Mouse (Mus musculus) neural tube, embryonic 12.5 days (tissue): ENCODE results near the gene Ankrd55. TPM values are rescaled to one million over a fixed set of nuclear protein-coding genes. Genes with fewer than 3 reads are reported as not detected.

Experiments used
- ATAC-seq: fragments of 200-750 bp; cut with Nextera tagmentation; 2 replicates; pipeline ENCODE4 v1.8.0; 2017; ENCODE audit warnings: low read depth, mild to moderate bottlenecking, moderate TSS enrichment, moderate library complexity; ENCODE audit not compliant: low FRiP score
- H3K27ac ChIP-seq: fragments of 300-500 bp; sonication (generic); 2 replicates; pipeline ENCODE4 v1.5.1; 2016
- H3K27me3 ChIP-seq: fragments of 300-500 bp; sonication (generic); replicated peaks from 2 replicates; pipeline ENCODE4 v1.6.1; 2016; ENCODE audit warnings: mild to moderate bottlenecking
- H3K36me3 ChIP-seq: fragments of 300-500 bp; sonication (generic); 2 replicates; pipeline ENCODE4 v1.6.1; 2016; ENCODE audit warnings: mild to moderate bottlenecking
- H3K4me1 ChIP-seq: fragments of 300-500 bp; sonication (generic); 2 replicates; pipeline ENCODE4 v1.6.1; 2016
- H3K4me2 ChIP-seq: fragments of 300-500 bp; sonication (generic); replicated peaks from 2 replicates; pipeline ENCODE4 v1.6.1; 2016; ENCODE audit warnings: mild to moderate bottlenecking
- H3K4me3 ChIP-seq: fragments of 300-500 bp; sonication (generic); 2 replicates; pipeline ENCODE4 v1.5.1; 2016
- H3K9ac ChIP-seq: fragments of 300-500 bp; sonication (generic); 2 replicates; pipeline ENCODE4 v1.6.1; 2016; ENCODE audit warnings: mild to moderate bottlenecking
- H3K9me3 ChIP-seq: fragments of 300-500 bp; sonication (generic); 2 replicates; pipeline ENCODE4 v1.6.1; 2016; ENCODE audit warnings: mild to moderate bottlenecking
- WGBS: fragments of 180-500 bp; shearing (Covaris S2); methylation state at CpG from one replicate; pipeline ENCODE4 v1.1.7; 2016; 5-methylcytosine and 5-hydroxymethylcytosine counted together
- polyA plus RNA-seq: library from polyadenylated mRNA; unstranded; fragments of >200 nt; fragmentation: Nextera tagmentation; extraction: Ambion mirVana; gene quantifications from 2 replicates; pipeline ENCODE4 v1.2.1, GENCODE M21; 2016

Gene Ankrd55
- polyA plus RNA-seq, 1 experiment from 2014 or later = 3.5 TPM

GRCm38 (mm10) chr13:112348250-112348649 is 60.0 kb downstream of the Ankrd55 start:
- H3K9ac ChIP-seq = no peak overlapping the region
- no peak for ATAC-seq
- peaks cover 4% of the 10 kb centered on the region; the same call in 1 of the 2 replicates for H3K4me1 ChIP-seq
- 97% methylated on average over 1 of the region's 1 CpGs for WGBS
- no peak overlapping the region for H3K4me2 ChIP-seq
- H3K36me3 ChIP-seq = no peaks in the 10 kb centered on the region
- 0 out of 2 replicates have a peak, but pooled peaks cover 6% of the 10 kb centered on the region for H3K9me3 ChIP-seq
- H3K4me3 ChIP-seq = no peak overlapping the region
- no peak overlapping the region for H3K27ac ChIP-seq
- no peaks in the 10 kb centered on the region for H3K27me3 ChIP-seq

GRCm38 (mm10) chr13:112348896-112349484 is 60.7 kb downstream of the Ankrd55 start:
- Histone ChIP-seq H3K27ac (no peak overlapping the region), H3K4me3 (no peak overlapping the region), H3K9ac (no peak overlapping the region), H3K9me3 (0 out of 2 replicates have a peak, but pooled peaks cover 6% of the 10 kb centered on the region), H3K4me1 (peaks cover 6% of the 10 kb centered on the region; the same call in 1 of the 2 replicates), H3K27me3 (no peaks in the 10 kb centered on the region), H3K4me2 (no peak overlapping the region), H3K36me3 (no peaks in the 10 kb centered on the region)
- no peak for ATAC-seq
- 91% methylated on average over 14 of the region's 14 CpGs for WGBS

- H3K9ac ChIP-seq = no peak overlapping the region
- ATAC-seq = no peak
- H3K9me3 ChIP-seq = 0 out of 2 replicates have a peak, but pooled peaks cover 6% of the 10 kb centered on the region
- H3K4me2 ChIP-seq = no peak overlapping the region
- H3K4me1 ChIP-seq = peaks cover 9% of the 10 kb centered on the region; the same call in 1 of the 2 replicates
- no peak overlapping the region for H3K4me3 ChIP-seq
- no peaks in the 10 kb centered on the region for H3K36me3 ChIP-seq
- H3K27ac ChIP-seq = no peak overlapping the region
- 97% methylated on average over 7 of the region's 7 CpGs for WGBS
- no peaks in the 10 kb centered on the region for H3K27me3 ChIP-seq
Measured at GRCm38 (mm10) chr13:112349500-112349899, 61.2 kb downstream of the Ankrd55 start.

- no peak overlapping the region for H3K27ac ChIP-seq
- H3K9ac ChIP-seq = no peak overlapping the region
- ATAC-seq = no peak
- H3K4me3 ChIP-seq = no peak overlapping the region
- no peak overlapping the region for H3K4me2 ChIP-seq
- H3K27me3 ChIP-seq = no peaks in the 10 kb centered on the region
- WGBS = 84% methylated on average over 8 of the region's 8 CpGs
- H3K36me3 ChIP-seq = no peaks in the 10 kb centered on the region
- 0 out of 2 replicates have a peak, but pooled peaks cover 6% of the 10 kb centered on the region for H3K9me3 ChIP-seq
- H3K4me1 ChIP-seq = peaks cover 9% of the 10 kb centered on the region; the same call in 1 of the 2 replicates
Measured at GRCm38 (mm10) chr13:112351943-112352342, 63.7 kb downstream of the Ankrd55 start.

GRCm38 (mm10) chr13:112354109-112354867 is 66.0 kb downstream of the Ankrd55 start:
- Histone ChIP-seq H3K27me3 (no peaks in the 10 kb centered on the region), H3K9ac (no peak overlapping the region), H3K36me3 (no peaks in the 10 kb centered on the region), H3K27ac (no peak overlapping the region), H3K4me3 (no peak overlapping the region), H3K4me1 (peaks cover 9% of the 10 kb centered on the region; the same call in 1 of the 2 replicates), H3K4me2 (no peak overlapping the region), H3K9me3 (0 out of 2 replicates have a peak, but pooled peaks cover 6% of the 10 kb centered on the region)
- 30% methylated on average over 6 of the region's 6 CpGs for WGBS
- ATAC-seq = no peak

- no peak overlapping the region for H3K27ac ChIP-seq
- H3K4me2 ChIP-seq = no peak overlapping the region
- no peaks in the 10 kb centered on the region for H3K27me3 ChIP-seq
- H3K9me3 ChIP-seq = 0 out of 2 replicates have a peak, but pooled peaks cover 5% of the 10 kb centered on the region
- peaks cover 9% of the 10 kb centered on the region; the same call in 1 of the 2 replicates for H3K4me1 ChIP-seq
- no peaks in the 10 kb centered on the region for H3K36me3 ChIP-seq
- ATAC-seq = no peak
- WGBS = 80% methylated on average over 10 of the region's 10 CpGs
- H3K9ac ChIP-seq = no peak overlapping the region
- H3K4me3 ChIP-seq = no peak overlapping the region
Measured at GRCm38 (mm10) chr13:112354958-112355357, 66.7 kb downstream of the Ankrd55 start.

- H3K27me3 ChIP-seq = no peaks in the 10 kb centered on the region
Measured at GRCm38 (mm10) chr13:112355794-112356486, 67.7 kb downstream of the Ankrd55 start.

GRCm38 (mm10) chr13:112361575-112361974 is 73.3 kb downstream of the Ankrd55 start:
- no peak overlapping the region for H3K27ac ChIP-seq
- WGBS = 88% methylated on average over 4 of the region's 4 CpGs
- H3K4me2 ChIP-seq = no peak overlapping the region
- H3K9me3 ChIP-seq = no peaks in the 10 kb centered on the region
- H3K27me3 ChIP-seq = no peaks in the 10 kb centered on the region
- H3K4me1 ChIP-seq = no peaks in the 10 kb centered on the region
- no peak overlapping the region for H3K4me3 ChIP-seq
- ATAC-seq = no peak
- H3K36me3 ChIP-seq = no peaks in the 10 kb centered on the region
- H3K9ac ChIP-seq = no peak overlapping the region

More at GRCm38 (mm10) chr13:112355794-112356486, 67.7 kb downstream of the Ankrd55 start:
- H3K9me3 ChIP-seq = no peaks in the 10 kb centered on the region
- H3K4me2 ChIP-seq = no peak overlapping the region
- H3K36me3 ChIP-seq = no peaks in the 10 kb centered on the region
- ATAC-seq = no peak
- H3K9ac ChIP-seq = no peak overlapping the region
- H3K4me1 ChIP-seq = peaks cover 9% of the 10 kb centered on the region; the same call in 1 of the 2 replicates
- H3K4me3 ChIP-seq = no peak overlapping the region
- 90% methylated on average over 20 of the region's 20 CpGs for WGBS
- H3K27ac ChIP-seq = no peak overlapping the region

GRCm38 (mm10) chr13:112363218-112363617 is 75.0 kb downstream of the Ankrd55 start:
- H3K27ac ChIP-seq = no peak overlapping the region
- H3K4me1 ChIP-seq = no peaks in the 10 kb centered on the region

GRCm38 (mm10) chr13:112363746-112364145 is 75.5 kb downstream of the Ankrd55 start:
- H3K9ac ChIP-seq = no peak overlapping the region
- no peak overlapping the region for H3K27ac ChIP-seq
- no peaks in the 10 kb centered on the region for H3K4me1 ChIP-seq
- no peak for ATAC-seq
- WGBS = 88% methylated on average over 3 of the region's 3 CpGs
- no peaks in the 10 kb centered on the region for H3K9me3 ChIP-seq
- no peak overlapping the region for H3K4me2 ChIP-seq
- no peaks in the 10 kb centered on the region for H3K36me3 ChIP-seq
- no peaks in the 10 kb centered on the region for H3K27me3 ChIP-seq
- no peak overlapping the region for H3K4me3 ChIP-seq

More at GRCm38 (mm10) chr13:112363218-112363617, 75.0 kb downstream of the Ankrd55 start:
- Histone ChIP-seq H3K4me2 (no peak overlapping the region), H3K9ac (no peak overlapping the region), H3K36me3 (no peaks in the 10 kb centered on the region), H3K27me3 (no peaks in the 10 kb centered on the region), H3K9me3 (no peaks in the 10 kb centered on the region), H3K4me3 (no peak overlapping the region)
- WGBS = 91% methylated on average over 10 of the region's 10 CpGs
- ATAC-seq = no peak

- 82% methylated on average over 5 of the region's 5 CpGs for WGBS
- H3K9ac ChIP-seq = no peak overlapping the region
- no peak overlapping the region for H3K4me2 ChIP-seq
- ATAC-seq = no peak
- H3K4me1 ChIP-seq = no peaks in the 10 kb centered on the region
- no peak overlapping the region for H3K4me3 ChIP-seq
- H3K27ac ChIP-seq = no peak overlapping the region
- H3K27me3 ChIP-seq = no peaks in the 10 kb centered on the region
- H3K36me3 ChIP-seq = no peaks in the 10 kb centered on the region
- no peaks in the 10 kb centered on the region for H3K9me3 ChIP-seq
Measured at GRCm38 (mm10) chr13:112364698-112365097, 76.4 kb downstream of the Ankrd55 start.

- no peak overlapping the region for H3K27ac ChIP-seq
- no peak overlapping the region for H3K4me2 ChIP-seq
- no peaks in the 10 kb centered on the region for H3K9me3 ChIP-seq
- no peaks in the 10 kb centered on the region for H3K27me3 ChIP-seq
- no peak overlapping the region for H3K4me3 ChIP-seq
- H3K9ac ChIP-seq = no peak overlapping the region
- WGBS = 84% methylated on average over 5 of the region's 5 CpGs
- no peaks in the 10 kb centered on the region for H3K4me1 ChIP-seq
- ATAC-seq = no peak
- H3K36me3 ChIP-seq = no peaks in the 10 kb centered on the region
Measured at GRCm38 (mm10) chr13:112365303-112365702, 77.1 kb downstream of the Ankrd55 start.
